Mouse (Mus musculus) neural tube, embryonic 11.5 days (tissue): ENCODE measurements around the gene Cradd. TPM values are rescaled to one million over a fixed set of nuclear protein-coding genes. Genes with fewer than 3 reads are reported as not detected.

Experiments
- ATAC-seq: fragments of 200-750 bp; cut with Nextera tagmentation; 2 replicates; pipeline ENCODE4 v1.8.0; 2017; ENCODE audit warnings: moderate number of reproducible peaks, mild to moderate bottlenecking, moderate TSS enrichment, moderate library complexity; ENCODE audit not compliant: insufficient read depth, low FRiP score, low TSS enrichment
- DNase-seq: peaks from one replicate; pipeline ENCODE4 v3.0.0-alpha.2; 2015; ENCODE audit warnings: low spot score
- H3K27ac ChIP-seq: fragments of 300-500 bp; sonication (generic); 2 replicates; pipeline ENCODE4 v1.5.1; 2014; ENCODE audit warnings: low read depth, mild to moderate bottlenecking, low read length
- H3K27me3 ChIP-seq: fragments of 300-500 bp; sonication (generic); 2 replicates; pipeline ENCODE4 v1.6.1; 2014; ENCODE audit warnings: mild to moderate bottlenecking, low read length, mixed read lengths; ENCODE audit not compliant: control insufficient read depth, insufficient read depth
- H3K36me3 ChIP-seq: fragments of 300-500 bp; sonication (generic); 2 replicates; pipeline ENCODE4 v1.6.1; 2014; ENCODE audit warnings: mild to moderate bottlenecking, low read length, moderate library complexity, mixed read lengths; ENCODE audit not compliant: control insufficient read depth, insufficient read depth
- H3K4me1 ChIP-seq: fragments of 300-500 bp; sonication (generic); 2 replicates; pipeline ENCODE4 v1.6.1; 2014; ENCODE audit warnings: low read length, mixed read lengths; ENCODE audit not compliant: control insufficient read depth, insufficient read depth
- H3K4me2 ChIP-seq: fragments of 300-500 bp; sonication (generic); 2 replicates; pipeline ENCODE4 v1.6.1; 2014; ENCODE audit warnings: low read depth, mild to moderate bottlenecking, moderate library complexity
- H3K4me3 ChIP-seq: fragments of 300-500 bp; sonication (generic); 2 replicates; pipeline ENCODE4 v1.5.1; 2014; ENCODE audit warnings: low read depth, low read length
- H3K9ac ChIP-seq: fragments of 300-500 bp; sonication (generic); 2 replicates; pipeline ENCODE4 v1.6.1; 2014; ENCODE audit warnings: mild to moderate bottlenecking, low read length
- H3K9me3 ChIP-seq: fragments of 300-500 bp; sonication (generic); 2 replicates; pipeline ENCODE4 v1.6.1; 2016; ENCODE audit warnings: low read length; ENCODE audit not compliant: control insufficient read depth
- WGBS: fragments of 180-500 bp; shearing (Covaris S2); extraction: QIAGEN DNeasy Blood & Tissue Kit; methylation state at CpG from one replicate; pipeline ENCODE4 v1.1.7; 2014; 5-methylcytosine and 5-hydroxymethylcytosine counted together
- polyA plus RNA-seq: library from polyadenylated mRNA; unstranded; fragments of >200 nt; fragmentation: Nextera tagmentation; extraction: Ambion mirVana; gene quantifications from 2 replicates; pipeline ENCODE4 v1.2.1, GENCODE M21; 2014

Cradd gene
- polyA plus RNA-seq, 1 experiment from 2014 or later, result 12.5 TPM

DNA sequence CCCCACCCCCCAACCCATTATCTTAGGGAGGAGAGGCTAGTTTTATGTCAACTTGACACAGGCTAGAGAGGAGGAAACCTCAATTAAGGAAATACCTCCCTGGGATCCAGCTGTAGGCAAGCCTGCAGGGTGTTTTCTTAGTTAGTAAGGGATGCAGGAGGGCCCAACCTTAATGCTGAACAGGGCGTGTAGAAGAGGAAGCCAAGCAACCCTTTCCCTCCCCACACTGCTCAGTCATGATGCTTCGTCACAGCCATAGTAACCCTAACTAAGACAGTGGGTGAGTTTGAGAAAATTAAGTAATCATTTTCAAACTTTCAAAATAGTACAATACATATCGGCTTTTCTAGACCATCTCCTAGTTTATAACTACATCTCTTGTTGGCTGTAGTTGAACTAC, 143.0 kb downstream of the Cradd start:
- H3K9ac ChIP-seq, result no peak overlapping the region
- DNase-seq (no peak), ATAC-seq (no peak)

GRCm38 (mm10) chr10:95180177-95180576, 143.8 kb downstream of the Cradd start:
- H3K4me2 ChIP-seq, result no peak overlapping the region
- 86% methylated on average over 8 of the region's 8 CpGs for WGBS
- DNase-seq, result no peak
- no peak for ATAC-seq
- H3K9ac ChIP-seq, result no peak overlapping the region
- H3K4me1 ChIP-seq, result 0 out of 2 replicates have a peak, but pooled peaks cover 2% of the 10 kb centered on the region
- H3K27me3 ChIP-seq, result no peaks in the 10 kb centered on the region
- no peaks in the 10 kb centered on the region for H3K9me3 ChIP-seq
- no peaks in the 10 kb centered on the region for H3K36me3 ChIP-seq
- no peak overlapping the region for H3K27ac ChIP-seq
- H3K4me3 ChIP-seq, result no peak overlapping the region

More for the DNA sequence above, 143.0 kb downstream of the Cradd start:
- 88% methylated on average over 3 of the region's 3 CpGs for WGBS
- H3K27ac ChIP-seq, result no peak overlapping the region
- no peaks in the 10 kb centered on the region for H3K27me3 ChIP-seq
- no peaks in the 10 kb centered on the region for H3K36me3 ChIP-seq
- H3K4me2 ChIP-seq, result no peak overlapping the region
- H3K9me3 ChIP-seq, result no peaks in the 10 kb centered on the region
- no peak overlapping the region for H3K4me3 ChIP-seq
- 0 out of 2 replicates have a peak, but pooled peaks cover 2% of the 10 kb centered on the region for H3K4me1 ChIP-seq

GRCm38 (mm10) chr10:95178785-95179184, 145.1 kb downstream of the Cradd start:
- H3K9me3 ChIP-seq, result no peaks in the 10 kb centered on the region
- H3K4me2 ChIP-seq, result no peak overlapping the region
- DNase-seq (no peak), ATAC-seq (no peak)
- H3K36me3 ChIP-seq, result no peaks in the 10 kb centered on the region
- 85% methylated on average over 4 of the region's 4 CpGs for WGBS
- H3K27ac ChIP-seq, result no peak overlapping the region
- H3K9ac ChIP-seq, result no peak overlapping the region
- no peak overlapping the region for H3K4me3 ChIP-seq
- no peaks in the 10 kb centered on the region for H3K27me3 ChIP-seq
- H3K4me1 ChIP-seq, result no peaks in the 10 kb centered on the region

DNA sequence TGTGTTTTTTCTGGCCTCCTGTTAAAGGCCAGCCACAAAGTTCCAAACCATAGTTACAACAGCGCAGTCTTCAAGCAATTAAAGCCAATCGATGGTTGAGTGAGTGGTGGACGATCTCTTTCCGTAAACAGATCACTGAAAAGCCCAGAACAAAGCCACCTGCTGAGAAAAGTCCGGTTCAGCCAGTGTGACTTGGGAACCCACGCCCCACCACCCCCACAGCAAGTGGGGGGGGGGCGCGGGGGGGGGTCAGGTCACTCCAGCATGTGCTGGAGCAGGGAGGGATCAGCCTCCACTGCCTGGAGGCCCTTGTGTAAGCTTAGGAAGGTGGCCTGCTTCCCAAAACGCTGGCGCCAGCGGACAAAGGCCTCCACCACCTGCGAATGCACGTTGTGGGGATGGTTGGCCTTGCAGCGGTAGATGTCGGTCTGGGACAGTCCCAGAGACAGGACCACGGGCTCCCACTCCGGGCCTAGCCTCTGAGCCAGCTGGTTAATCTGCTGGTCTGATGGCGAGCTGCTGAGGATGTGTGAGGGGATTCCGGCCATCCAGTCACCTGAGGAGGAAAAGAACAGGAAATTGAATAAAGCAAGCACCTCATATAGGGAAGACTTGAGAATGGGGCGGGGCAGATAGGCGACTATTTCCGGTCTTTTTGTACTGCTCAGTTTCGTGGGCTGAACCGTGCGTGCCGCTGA, 148.4 kb downstream of the Cradd start:
- Histone ChIP-seq H3K27me3 (no peaks in the 10 kb centered on the region), H3K27ac (no peak overlapping the region), H3K4me2 (no peak overlapping the region), H3K36me3 (no peaks in the 10 kb centered on the region), H3K9ac (no peak overlapping the region), H3K4me1 (no peaks in the 10 kb centered on the region), H3K4me3 (no peak overlapping the region), H3K9me3 (no peaks in the 10 kb centered on the region)
- no peak for ATAC-seq
- 57% methylated on average over 23 of the region's 26 CpGs for WGBS
- no peak for DNase-seq

DNA sequence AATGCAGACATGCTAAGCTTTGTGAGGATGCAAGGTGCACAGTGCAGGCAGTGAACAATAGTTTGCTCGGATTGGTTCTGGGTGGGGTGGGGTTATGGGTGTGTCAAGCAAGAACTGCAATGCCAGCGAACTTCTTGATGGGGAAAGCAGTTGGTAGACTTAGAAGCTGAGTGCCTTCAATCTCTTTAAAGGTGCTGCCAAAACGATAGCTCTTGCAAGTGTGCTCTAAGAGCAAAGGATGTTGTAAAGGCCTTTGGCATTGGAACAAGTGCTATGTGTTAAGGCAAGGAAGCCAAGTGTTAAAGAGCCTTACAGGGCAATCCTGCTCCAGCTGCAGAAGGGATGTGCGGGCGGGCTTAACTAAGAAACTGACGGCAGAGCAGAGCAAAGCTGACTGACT, 149.7 kb downstream of the Cradd start:
- no peaks in the 10 kb centered on the region for H3K4me1 ChIP-seq
- H3K27me3 ChIP-seq, result no peaks in the 10 kb centered on the region
- H3K4me2 ChIP-seq, result no peak overlapping the region
- no peaks in the 10 kb centered on the region for H3K36me3 ChIP-seq
- WGBS, result 52% methylated on average over 6 of the region's 6 CpGs
- no peak overlapping the region for H3K27ac ChIP-seq
- H3K9me3 ChIP-seq, result no peaks in the 10 kb centered on the region
- no peak overlapping the region for H3K4me3 ChIP-seq
- no peak overlapping the region for H3K9ac ChIP-seq
- DNase-seq (no peak), ATAC-seq (no peak)

DNA sequence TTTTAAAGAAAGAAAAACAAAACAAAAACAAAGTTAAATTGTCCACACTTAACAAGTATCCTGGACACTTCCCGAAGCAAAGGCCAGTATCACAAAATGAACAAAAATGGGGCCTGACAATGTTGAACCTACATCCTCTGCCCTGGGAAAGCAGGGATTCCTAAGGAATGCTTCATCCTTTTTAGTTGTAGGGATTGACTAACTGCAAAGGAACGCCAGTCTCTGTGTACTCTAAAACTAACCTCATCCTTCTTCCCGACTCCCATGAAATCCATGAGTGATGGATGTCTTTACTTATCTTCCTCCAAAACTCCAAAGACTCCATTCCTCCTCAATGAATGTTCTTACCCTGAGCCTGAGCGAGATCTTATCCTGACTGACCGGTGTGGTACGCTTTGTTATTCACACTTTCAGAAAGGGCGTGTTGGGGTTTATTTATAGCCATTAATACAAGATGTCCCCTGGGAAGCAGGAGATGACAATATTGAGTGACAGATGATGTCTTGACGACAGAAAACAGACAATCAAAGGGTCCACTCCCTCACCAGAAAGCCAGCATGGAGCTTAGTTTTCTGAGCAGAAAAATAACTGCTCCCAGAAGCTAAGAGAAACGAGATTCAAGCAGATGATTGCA, 153.1 kb downstream of the Cradd start:
- H3K4me2 ChIP-seq, result no peak overlapping the region
- ATAC-seq, result no peak
- H3K4me1 ChIP-seq, result no peaks in the 10 kb centered on the region
- no peak for DNase-seq
- no peak overlapping the region for H3K27ac ChIP-seq
- no peaks in the 10 kb centered on the region for H3K27me3 ChIP-seq
- H3K9me3 ChIP-seq, result no peaks in the 10 kb centered on the region
- 75% methylated on average over 9 of the region's 9 CpGs for WGBS
- no peak overlapping the region for H3K4me3 ChIP-seq
- no peaks in the 10 kb centered on the region for H3K36me3 ChIP-seq
- H3K9ac ChIP-seq, result no peak overlapping the region

GRCm38 (mm10) chr10:95164949-95165348, 159.0 kb downstream of the Cradd start:
- 89% methylated on average over 2 of the region's 2 CpGs for WGBS
- DNase-seq, result no peak
- H3K9me3 ChIP-seq, result no peaks in the 10 kb centered on the region
- no peak for ATAC-seq
- H3K9ac ChIP-seq, result no peak overlapping the region
- H3K27me3 ChIP-seq, result no peaks in the 10 kb centered on the region
- no peaks in the 10 kb centered on the region for H3K4me1 ChIP-seq
- H3K36me3 ChIP-seq, result no peaks in the 10 kb centered on the region
- no peak overlapping the region for H3K27ac ChIP-seq
- H3K4me2 ChIP-seq, result no peak overlapping the region
- H3K4me3 ChIP-seq, result no peak overlapping the region

- Histone ChIP-seq H3K4me3 (no peak overlapping the region), H3K9me3 (no peaks in the 10 kb centered on the region), H3K27me3 (no peaks in the 10 kb centered on the region), H3K4me2 (no peak overlapping the region), H3K4me1 (no peaks in the 10 kb centered on the region), H3K27ac (no peak overlapping the region), H3K36me3 (no peaks in the 10 kb centered on the region), H3K9ac (no peak overlapping the region)
- ATAC-seq, result no peak
- DNase-seq, result no peak
- 60% methylated on average over 8 of the region's 8 CpGs for WGBS
These were observed 161.1 kb downstream of the Cradd start for GRCm38 (mm10) chr10:95162691-95163374.
